Mouse (Mus musculus): ENCODE data around the gene Arap2.

GRCm38 (mm10) chr5:62716468-62716867 is 49.5 kb downstream of the Arap2 start:
- no peak for TF ChIP-seq GATA1 (IDR thresholded peaks at IDR 0.05; ENCODE audit: borderline replicate concordance, low read length)
- no peak for TF ChIP-seq FLI1 (IDR thresholded peaks at IDR 0.05; ENCODE audit: low read length)

All from megakaryocyte, embryonic 14.5 days (primary cell).